Mouse (Mus musculus) ES-Bruce4 (cell line): ENCODE measurements at regions not wholly inside any gene's neighbourhood (a gene's known extent, or its start where the extent isn't known, plus 50 kb on each side); places are given as distances from the start of the nearest gene placed in this dataset.

Experiments used
- CTCF ChIP-seq: IDR thresholded peaks from one replicate; pipeline ENCODE4 v1.8.1; 2011; ENCODE audit warnings: low read depth, low read length
- EP300 ChIP-seq: IDR thresholded peaks from 2 replicates; pipeline ENCODE4 v1.6.1; 2011; ENCODE audit warnings: low read depth, low read length; ENCODE audit not compliant: insufficient read depth

DNA sequence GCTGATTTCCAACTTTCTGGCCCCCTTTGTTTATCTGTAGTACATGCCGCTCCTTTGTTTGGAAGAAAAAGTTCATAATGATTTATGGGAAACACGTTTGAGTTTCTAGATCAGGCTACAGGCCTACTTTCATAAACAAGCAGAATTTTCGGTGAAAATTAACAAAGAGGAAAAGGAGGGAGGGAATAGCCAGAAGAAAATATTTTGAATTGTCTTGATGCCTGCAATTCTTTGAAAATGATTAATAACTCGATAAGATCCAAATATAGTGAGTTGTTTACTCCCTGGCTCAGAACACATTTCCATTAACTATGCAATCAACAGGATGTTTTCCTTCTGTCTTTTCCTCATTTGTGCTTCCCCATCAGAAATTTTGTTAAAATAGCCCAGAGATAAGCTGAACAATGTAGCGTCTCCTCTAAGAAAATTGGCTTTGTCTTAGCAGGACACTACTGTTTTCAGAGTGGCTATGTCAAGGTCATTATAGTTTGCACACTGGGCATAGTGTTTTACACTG lies 328.7 kb upstream of the Mmadhc start:
- TF ChIP-seq CTCF (no peak), EP300 (no peak)
